Mouse (Mus musculus) adrenal gland, postnatal 36 days (tissue): ENCODE data around the gene Ppil3. TPM values are rescaled to one million over a fixed set of nuclear protein-coding genes. Genes with fewer than 3 reads are reported as not detected.

Source experiments
- DNase-seq, 2 experiments: peaks; one replicate each; pipeline ENCODE4 v3.0.0; 2021; ENCODE audit warnings: mixed read lengths in 1 of 2
- total RNA-seq, 2 experiments: library from RNA; stranded (reverse); gene quantifications; 2 replicates each; pipeline ENCODE4 v1.2.3; 2021

Gene Ppil3
- total RNA-seq, 2 experiments from 2014 or later = 31.8 to 37.0 TPM

GRCm38 (mm10) chr1:58409553-58410197, 35.6 kb downstream of the Ppil3 start:
- no peak for DNase-seq

- DNase-seq = no peak
These were observed 37.1 kb downstream of the Ppil3 start for GRCm38 (mm10) chr1:58408141-58408540.

GRCm38 (mm10) chr1:58407321-58407720, 38.0 kb downstream of the Ppil3 start:
- no peak for DNase-seq

DNA sequence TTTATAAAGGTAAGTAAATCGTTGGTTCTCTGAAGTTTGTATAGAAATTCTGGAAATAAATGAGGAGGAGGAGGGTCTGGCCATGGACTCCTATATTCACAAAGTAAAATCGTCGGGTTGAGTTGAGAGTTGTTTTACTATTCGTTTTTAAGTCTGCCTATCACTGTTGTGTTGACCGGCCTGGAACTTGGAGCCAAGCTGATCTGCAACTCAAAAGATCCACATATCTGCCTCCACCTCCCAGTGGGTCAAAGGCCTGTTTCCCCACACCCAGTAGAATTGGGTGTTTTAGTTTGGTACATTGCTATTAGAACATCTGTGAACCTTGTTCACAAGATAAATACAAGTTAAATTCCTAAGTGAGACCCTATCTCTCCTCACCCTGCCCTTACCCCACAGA, 41.5 kb downstream of the Ppil3 start:
- no peak for DNase-seq

DNA sequence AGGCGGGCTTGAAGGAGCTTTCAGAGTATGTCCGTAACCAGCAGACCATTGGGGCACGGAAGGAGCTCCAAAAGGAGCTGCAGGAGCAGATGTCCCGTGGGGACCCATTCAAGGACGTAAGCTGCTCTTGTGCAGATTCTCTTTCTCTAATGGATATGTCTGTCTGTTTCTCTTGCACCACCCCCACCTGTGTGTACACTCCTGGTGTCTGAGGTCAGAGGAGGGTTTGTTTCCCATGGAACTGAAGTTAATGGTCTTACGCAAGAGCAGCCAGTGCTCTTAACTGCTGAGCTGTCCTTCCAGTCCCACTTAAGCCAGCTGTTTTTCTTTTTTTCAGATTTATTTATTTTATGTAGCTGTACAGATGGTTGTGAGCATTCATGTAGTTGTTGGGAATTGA, 43.9 kb downstream of the Ppil3 start:
- DNase-seq = no peak

- DNase-seq = no peak
These were observed 47.6 kb downstream of the Ppil3 start for GRCm38 (mm10) chr1:58397731-58398130.

DNA sequence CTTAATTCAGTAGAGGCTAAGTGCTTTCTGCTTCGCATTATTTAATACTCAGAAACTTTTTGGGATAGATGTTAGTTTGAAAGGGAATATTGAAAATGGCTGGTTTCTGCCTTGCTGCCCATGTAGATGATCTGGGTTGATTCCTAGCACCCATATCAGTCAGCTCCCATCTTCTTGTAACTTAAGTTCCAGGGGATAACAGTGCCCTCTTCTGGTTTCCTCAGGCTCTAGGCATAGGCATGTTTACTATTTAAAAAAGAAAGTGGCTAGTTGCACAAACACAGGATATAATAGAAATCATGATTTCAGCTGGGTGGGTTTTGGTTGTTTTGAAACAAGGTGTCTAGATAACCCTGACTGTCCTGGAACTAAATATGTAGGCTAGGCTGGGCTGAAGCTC, 49.1 kb downstream of the Ppil3 start:
- no peak for DNase-seq

DNA sequence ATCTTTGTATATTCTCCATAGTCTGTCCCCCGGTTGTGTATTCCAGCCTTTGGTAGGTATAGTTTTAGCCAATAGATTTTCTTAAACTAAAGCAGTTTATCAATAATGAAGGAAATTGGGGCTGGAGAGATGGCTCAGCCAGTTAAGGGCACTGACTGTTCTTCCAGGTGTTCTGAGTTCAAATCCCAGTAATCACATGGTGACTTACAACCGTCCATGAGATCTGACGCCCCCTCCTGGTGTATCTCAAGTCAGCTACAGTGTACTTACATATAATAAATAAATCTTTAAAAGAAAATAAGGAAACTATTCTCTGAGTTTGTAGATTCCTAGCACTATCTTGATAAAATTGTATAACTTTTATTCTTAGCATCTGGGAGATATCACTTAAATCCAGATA, 49.9 kb downstream of the Ppil3 start:
- no peak for DNase-seq

DNA sequence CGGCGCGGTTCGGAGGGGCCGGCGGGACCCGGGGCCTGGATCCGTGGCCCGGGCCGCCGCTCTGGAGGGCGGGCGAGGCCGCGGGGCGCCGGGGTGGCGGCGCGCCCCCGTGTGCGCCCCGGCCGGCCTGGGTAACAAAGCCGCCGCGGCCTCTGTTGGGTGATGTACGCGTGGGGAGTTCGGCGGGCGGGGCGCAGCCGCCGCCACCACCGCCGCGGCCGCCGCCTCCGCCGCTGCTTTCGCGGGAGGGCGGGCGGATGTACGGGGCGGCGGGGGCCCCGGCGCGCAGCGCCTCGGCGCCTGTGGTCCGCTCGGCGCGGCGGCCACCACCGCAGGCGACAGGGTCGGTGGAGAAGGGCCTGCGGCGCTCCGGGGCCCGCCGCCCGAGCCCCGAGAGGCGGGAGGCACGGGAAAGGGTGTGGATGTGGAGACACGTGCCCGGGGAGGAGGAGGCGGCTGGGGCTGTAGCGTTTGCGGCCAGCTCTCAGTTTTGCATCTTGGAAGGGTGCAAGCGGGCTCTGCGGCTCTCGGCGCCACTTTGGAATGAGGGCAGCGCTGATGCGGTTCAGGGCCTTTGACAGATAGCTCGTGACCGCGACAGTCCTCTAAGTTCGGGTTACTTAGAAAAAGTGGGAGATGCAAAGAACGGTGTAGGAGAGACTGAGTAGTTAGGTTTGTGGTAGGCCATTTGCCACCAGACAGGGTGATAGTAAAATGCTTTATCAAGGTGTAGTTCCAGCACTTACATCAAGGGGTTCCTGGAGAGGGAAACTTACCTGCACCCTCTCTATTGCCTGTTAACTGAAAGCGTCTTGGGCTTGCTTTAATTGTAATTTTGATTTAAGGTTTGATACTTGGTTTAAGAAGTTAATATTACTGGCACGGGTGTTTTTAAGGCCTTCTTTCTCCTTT, 51.7 kb downstream of the Ppil3 start:
- peak; percentile 71 to 77 for DNase-seq

DNA sequence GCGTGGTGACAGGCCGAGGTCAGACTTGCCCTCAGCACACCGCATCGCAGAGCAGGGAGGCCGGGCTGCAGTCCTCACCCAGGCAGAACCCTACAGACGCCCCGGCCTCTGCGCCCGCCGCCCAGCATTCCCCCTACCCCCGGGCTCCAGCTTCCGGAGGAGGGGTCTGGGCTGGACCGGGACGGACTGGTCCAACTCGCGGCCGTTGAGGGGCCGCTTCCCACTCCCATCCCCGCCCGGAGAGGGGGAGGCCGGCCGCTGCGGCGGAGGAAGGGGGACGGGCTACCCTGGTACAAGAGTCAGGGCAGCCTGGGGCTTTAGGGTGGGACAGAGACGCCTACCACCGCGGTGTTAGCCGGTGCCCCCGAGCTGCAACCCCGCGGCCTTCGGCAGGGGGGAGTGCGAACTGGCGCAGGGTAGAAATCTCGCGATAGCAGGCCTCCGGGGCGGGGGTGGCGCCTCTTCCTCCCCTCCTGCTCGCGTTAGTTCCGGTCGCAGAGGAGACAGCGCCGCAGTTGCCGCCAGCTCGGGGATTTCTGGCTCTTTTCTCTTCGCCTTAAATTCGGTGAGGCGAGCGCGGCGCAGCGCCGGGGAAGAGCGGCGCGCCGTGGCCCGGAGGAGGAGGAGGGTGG, 52.5 kb downstream of the Ppil3 start, which contains the start of gene Bzw1:
TSS of gene Bzw1 (plus strand) at position 247 of the 632 bp plus-strand sequence.
- DNase-seq = peak; percentile 95 to 98

DNA sequence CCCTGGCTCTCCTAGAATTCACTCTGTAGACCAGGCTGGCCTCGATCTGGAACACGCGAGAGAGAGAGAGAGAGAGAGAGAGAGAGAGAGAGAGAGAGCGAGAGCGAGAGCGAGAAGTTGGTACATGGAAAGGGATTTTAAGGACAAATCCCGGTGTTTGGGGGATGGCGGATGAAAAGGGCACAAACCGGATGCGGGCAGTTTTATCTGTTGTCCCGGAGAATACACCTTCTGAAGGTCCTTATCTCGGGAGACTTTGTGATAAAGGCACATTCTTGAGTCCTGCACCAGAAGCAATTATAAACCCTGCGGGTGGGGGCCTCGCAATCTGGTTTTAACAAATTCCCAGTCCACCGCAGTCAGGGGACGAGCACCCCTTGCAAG, 53.0 kb downstream of the Ppil3 start:
- no peak for DNase-seq

- peak in 1 of 2 experiments; percentile 26 for DNase-seq
These were observed 53.6 kb downstream of the Ppil3 start for GRCm38 (mm10) chr1:58391421-58392267.

DNA sequence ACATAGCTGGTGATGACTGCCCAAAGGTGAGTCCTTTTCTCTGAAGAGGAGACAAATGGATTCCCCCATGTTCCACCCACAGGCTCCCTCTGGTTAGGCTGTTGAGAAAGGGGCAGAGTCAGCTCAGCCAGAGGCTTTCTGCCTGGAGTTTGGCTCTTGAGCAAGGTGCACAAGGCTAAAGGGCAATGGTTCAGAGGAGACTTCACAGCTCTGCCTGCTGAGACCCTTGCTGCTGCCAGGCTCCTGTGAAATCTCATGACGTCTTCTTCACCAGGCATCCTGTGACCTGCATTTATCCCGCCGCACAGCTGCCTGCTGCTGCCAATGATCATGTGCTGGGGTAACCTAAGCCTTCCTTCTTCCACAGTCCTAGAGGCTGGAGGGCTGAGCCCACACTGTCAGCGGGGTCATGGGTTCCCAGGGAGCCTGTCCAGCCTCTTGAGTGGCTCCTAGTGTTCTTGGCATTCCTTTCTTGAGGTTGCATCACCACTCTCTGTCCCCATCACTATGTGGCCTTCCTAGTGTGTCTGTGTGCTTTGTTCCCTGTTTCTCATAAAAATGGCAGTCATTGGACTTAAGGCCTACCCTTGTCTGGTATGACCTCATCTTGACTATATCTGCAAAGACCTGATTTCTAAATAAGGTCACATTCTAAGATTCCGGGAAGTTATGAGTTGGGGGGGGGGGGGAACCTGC, 62.6 kb downstream of the Ppil3 start:
- DNase-seq = peak in 1 of 2 experiments; percentile 24

Other genes starting within 250 kb of the Ppil3 start
- gene Aox4, start 235.1 kb downstream of the Ppil3 start, total RNA-seq = under 1 TPM in 1 of 2 experiments, not detected in 1; 0.07 TPM
- under 1 TPM; 0.30 to 0.86 TPM for gene Aox2, start 167.2 kb downstream of the Ppil3 start, total RNA-seq
- 100 to 1,000 TPM; 149 to 239 TPM for gene Bzw1, start 52.6 kb downstream of the Ppil3 start, total RNA-seq
- gene Clk1, start 21.4 kb downstream of the Ppil3 start, total RNA-seq = 100 to 1,000 TPM; 168 to 179 TPM
- 10 to 100 TPM; 18.8 to 19.5 TPM for gene Nif3l1, start 335 bp downstream of the Ppil3 start, total RNA-seq
- gene Orc2, start 59.6 kb upstream of the Ppil3 start, total RNA-seq = 10 to 100 TPM; 23.9 to 24.3 TPM
- 10 to 100 TPM; 40.5 to 50.6 TPM for gene Fam126b, start 140.8 kb upstream of the Ppil3 start, total RNA-seq
- gene Ndufb3, start 140.9 kb upstream of the Ppil3 start, total RNA-seq = 100 to 1,000 TPM; 144 to 149 TPM